Mouse (Mus musculus) embryonic fibroblast, embryonic 13.5 days (primary cell): ENCODE data around the gene Chrna4.

Experiments used
- CTCF ChIP-seq: IDR thresholded peaks from 2 replicates; pipeline ENCODE4 v1.5.1; 2011; ENCODE audit warnings: mild to moderate bottlenecking, control low read depth, low read length, moderate library complexity, borderline replicate concordance; ENCODE audit not compliant: insufficient read depth
- POLR2A ChIP-seq: IDR thresholded peaks from 2 replicates; pipeline ENCODE4 v1.6.1; 2011; ENCODE audit warnings: low read depth, mild to moderate bottlenecking, control low read depth, low read length, moderate library complexity

- no peak for TF ChIP-seq CTCF
- TF ChIP-seq POLR2A = no peak
These were observed 25.2 kb upstream of the Chrna4 start for GRCm38 (mm10) chr2:181068499-181068898.
